Mouse (Mus musculus): ENCODE data around the gene Tmem110. TPM values are rescaled to one million over a fixed set of nuclear protein-coding genes. Genes with fewer than 3 reads are reported as not detected.

Gene Tmem110
- polyA plus RNA-seq, 1 experiment from 2014 or later = 24.2 TPM

- peak overlapping the region; percentile 81 for H3K4me3 ChIP-seq (ENCODE audit: low read depth, low read length)
- WGBS = 19% methylated on average over 17 of the region's 17 CpGs
- no peak overlapping the region for H3K27ac ChIP-seq (ENCODE audit: low read depth, low read length)
- no peaks in the 10 kb centered on the region for H3K27me3 ChIP-seq (ENCODE audit: control insufficient read depth, insufficient read depth, low read length)
- peak overlapping the region; percentile 86 for H3K9ac ChIP-seq (ENCODE audit: low read length)
- ATAC-seq (replicated peaks; ENCODE audit: low FRiP score) (peak; percentile 43), DNase-seq (ENCODE audit: low spot score) (peak; percentile 54)
- peaks cover 7% of the 10 kb centered on the region; the same call in 1 of the 2 replicates for H3K4me1 ChIP-seq (replicated peaks; ENCODE audit: control insufficient read depth, insufficient read depth, low read length)
- no peaks in the 10 kb centered on the region for H3K9me3 ChIP-seq (ENCODE audit: control insufficient read depth, low read length)
- H3K4me2 ChIP-seq (ENCODE audit: low read depth, low read length, severe bottlenecking) = peak overlapping the region; percentile 73
- H3K36me3 ChIP-seq (ENCODE audit: control insufficient read depth, insufficient read depth, low read length) = no peaks in the 10 kb centered on the region
Observed at GRCm38 (mm10) chr14:30826174-30827140, 1.1 kb downstream of the Tmem110 start.

GRCm38 (mm10) chr14:30827480-30827879 is 2.1 kb downstream of the Tmem110 start:
- H3K27ac ChIP-seq (ENCODE audit: low read depth, low read length) = no peak overlapping the region
- H3K36me3 ChIP-seq (ENCODE audit: control insufficient read depth, insufficient read depth, low read length) = no peaks in the 10 kb centered on the region
- no peak overlapping the region for H3K4me3 ChIP-seq (ENCODE audit: low read depth, low read length)
- DNase-seq (ENCODE audit: low spot score) = peak; percentile 22
- no peak for ATAC-seq (replicated peaks; ENCODE audit: low FRiP score)
- 88% methylated on average over 4 of the region's 4 CpGs for WGBS
- no peaks in the 10 kb centered on the region for H3K9me3 ChIP-seq (ENCODE audit: control insufficient read depth, low read length)
- no peak overlapping the region for H3K4me2 ChIP-seq (ENCODE audit: low read depth, low read length, severe bottlenecking)
- H3K27me3 ChIP-seq (ENCODE audit: control insufficient read depth, insufficient read depth, low read length) = no peaks in the 10 kb centered on the region
- peaks cover 7% of the 10 kb centered on the region; the same call in 1 of the 2 replicates for H3K4me1 ChIP-seq (replicated peaks; ENCODE audit: control insufficient read depth, insufficient read depth, low read length)
- no peak overlapping the region for H3K9ac ChIP-seq (ENCODE audit: low read length)

- Histone ChIP-seq H3K36me3 (ENCODE audit: control insufficient read depth, insufficient read depth, low read length) (no peaks in the 10 kb centered on the region), H3K4me2 (ENCODE audit: low read depth, low read length, severe bottlenecking) (no peak overlapping the region), H3K9me3 (ENCODE audit: control insufficient read depth, low read length) (no peaks in the 10 kb centered on the region), H3K9ac (ENCODE audit: low read length) (no peak overlapping the region), H3K27ac (ENCODE audit: low read depth, low read length) (no peak overlapping the region), H3K4me1 (replicated peaks; ENCODE audit: control insufficient read depth, insufficient read depth, low read length) (peaks cover 7% of the 10 kb centered on the region; the same call in 1 of the 2 replicates), H3K27me3 (ENCODE audit: control insufficient read depth, insufficient read depth, low read length) (no peaks in the 10 kb centered on the region), H3K4me3 (ENCODE audit: low read depth, low read length) (no peak overlapping the region)
- ATAC-seq (replicated peaks; ENCODE audit: low FRiP score) = no peak
- WGBS = 92% methylated on average over 4 of the region's 4 CpGs
- DNase-seq (ENCODE audit: low spot score) = peak; percentile 41
Observed at GRCm38 (mm10) chr14:30828077-30828476, 2.7 kb downstream of the Tmem110 start.

- ATAC-seq (replicated peaks; ENCODE audit: low FRiP score) (no peak), DNase-seq (ENCODE audit: low spot score) (peak; percentile 35)
- Histone ChIP-seq H3K4me2 (ENCODE audit: low read depth, low read length, severe bottlenecking) (no peak overlapping the region), H3K4me1 (replicated peaks; ENCODE audit: control insufficient read depth, insufficient read depth, low read length) (peaks cover 7% of the 10 kb centered on the region; the same call in 1 of the 2 replicates), H3K9me3 (ENCODE audit: control insufficient read depth, low read length) (no peaks in the 10 kb centered on the region), H3K4me3 (ENCODE audit: low read depth, low read length) (no peak overlapping the region), H3K27me3 (ENCODE audit: control insufficient read depth, insufficient read depth, low read length) (no peaks in the 10 kb centered on the region), H3K36me3 (ENCODE audit: control insufficient read depth, insufficient read depth, low read length) (no peaks in the 10 kb centered on the region), H3K9ac (ENCODE audit: low read length) (no peak overlapping the region), H3K27ac (ENCODE audit: low read depth, low read length) (no peak overlapping the region)
- WGBS = 89% methylated on average over 11 of the region's 11 CpGs
Observed at GRCm38 (mm10) chr14:30828635-30829460, 3.5 kb downstream of the Tmem110 start.

GRCm38 (mm10) chr14:30837416-30837996 is 12.1 kb downstream of the Tmem110 start:
- 91% methylated on average over 14 of the region's 14 CpGs for WGBS
- Histone ChIP-seq H3K4me3 (ENCODE audit: low read depth, low read length) (no peak overlapping the region), H3K4me1 (replicated peaks; ENCODE audit: control insufficient read depth, insufficient read depth, low read length) (no peaks in the 10 kb centered on the region), H3K4me2 (ENCODE audit: low read depth, low read length, severe bottlenecking) (no peak overlapping the region), H3K27me3 (ENCODE audit: control insufficient read depth, insufficient read depth, low read length) (no peaks in the 10 kb centered on the region), H3K27ac (ENCODE audit: low read depth, low read length) (no peak overlapping the region), H3K36me3 (ENCODE audit: control insufficient read depth, insufficient read depth, low read length) (no peaks in the 10 kb centered on the region; the same call in 1 of the 2 replicates), H3K9ac (ENCODE audit: low read length) (no peak overlapping the region), H3K9me3 (ENCODE audit: control insufficient read depth, low read length) (no peaks in the 10 kb centered on the region)
- no peak for DNase-seq (ENCODE audit: low spot score)
- ATAC-seq (replicated peaks; ENCODE audit: low FRiP score) = no peak

GRCm38 (mm10) chr14:30843701-30844100 is 18.3 kb downstream of the Tmem110 start:
- no peak overlapping the region for H3K9ac ChIP-seq (ENCODE audit: low read length)
- H3K27ac ChIP-seq (ENCODE audit: low read depth, low read length) = no peak overlapping the region
- ATAC-seq (replicated peaks; ENCODE audit: low FRiP score) (no peak), DNase-seq (ENCODE audit: low spot score) (no peak)
- no peaks in the 10 kb centered on the region for H3K9me3 ChIP-seq (ENCODE audit: control insufficient read depth, low read length)
- 88% methylated on average over 3 of the region's 3 CpGs for WGBS
- no peaks in the 10 kb centered on the region for H3K27me3 ChIP-seq (ENCODE audit: control insufficient read depth, insufficient read depth, low read length)
- H3K4me2 ChIP-seq (ENCODE audit: low read depth, low read length, severe bottlenecking) = no peak overlapping the region
- no peaks in the 10 kb centered on the region; the same call in 1 of the 2 replicates for H3K36me3 ChIP-seq (ENCODE audit: control insufficient read depth, insufficient read depth, low read length)
- no peaks in the 10 kb centered on the region for H3K4me1 ChIP-seq (replicated peaks; ENCODE audit: control insufficient read depth, insufficient read depth, low read length)
- no peak overlapping the region for H3K4me3 ChIP-seq (ENCODE audit: low read depth, low read length)

GRCm38 (mm10) chr14:30850504-30850903 is 25.1 kb downstream of the Tmem110 start:
- H3K27ac ChIP-seq (ENCODE audit: low read depth, low read length) = no peak overlapping the region
- ATAC-seq (replicated peaks; ENCODE audit: low FRiP score) (no peak), DNase-seq (ENCODE audit: low spot score) (no peak)
- H3K27me3 ChIP-seq (ENCODE audit: control insufficient read depth, insufficient read depth, low read length) = no peaks in the 10 kb centered on the region
- H3K4me2 ChIP-seq (ENCODE audit: low read depth, low read length, severe bottlenecking) = no peak overlapping the region
- H3K9ac ChIP-seq (ENCODE audit: low read length) = no peak overlapping the region
- 98% methylated on average over 5 of the region's 5 CpGs for WGBS
- no peaks in the 10 kb centered on the region for H3K4me1 ChIP-seq (replicated peaks; ENCODE audit: control insufficient read depth, insufficient read depth, low read length)
- H3K36me3 ChIP-seq (ENCODE audit: control insufficient read depth, insufficient read depth, low read length) = no peaks in the 10 kb centered on the region
- H3K4me3 ChIP-seq (ENCODE audit: low read depth, low read length) = no peak overlapping the region
- H3K9me3 ChIP-seq (ENCODE audit: control insufficient read depth, low read length) = no peaks in the 10 kb centered on the region

- no peak for ATAC-seq (replicated peaks; ENCODE audit: low FRiP score)
- Histone ChIP-seq H3K36me3 (ENCODE audit: control insufficient read depth, insufficient read depth, low read length) (no peaks in the 10 kb centered on the region), H3K9ac (ENCODE audit: low read length) (no peak overlapping the region), H3K4me2 (ENCODE audit: low read depth, low read length, severe bottlenecking) (no peak overlapping the region), H3K4me1 (replicated peaks; ENCODE audit: control insufficient read depth, insufficient read depth, low read length) (no peaks in the 10 kb centered on the region), H3K27ac (ENCODE audit: low read depth, low read length) (no peak overlapping the region), H3K27me3 (ENCODE audit: control insufficient read depth, insufficient read depth, low read length) (no peaks in the 10 kb centered on the region), H3K4me3 (ENCODE audit: low read depth, low read length) (no peak overlapping the region), H3K9me3 (ENCODE audit: control insufficient read depth, low read length) (no peaks in the 10 kb centered on the region)
- 90% methylated on average over 5 of the region's 5 CpGs for WGBS
- no peak for DNase-seq (ENCODE audit: low spot score)
Observed at GRCm38 (mm10) chr14:30852325-30852724, 26.9 kb downstream of the Tmem110 start.

Measured in forebrain, embryonic 11.5 days (tissue).